Mouse (Mus musculus) c-Kit-positive CD71-positive TER-119-negative erythroid progenitor cells, embryonic 14.5 days (primary cell): ENCODE measurements around the gene Gm5565.
"Not testable (repeated sequence)": the region's sequence is repeated elsewhere in the genome, so short reads cannot be mapped to it uniquely, and the experiment has no call there.

Experiments used
- DNase-seq: peaks from one replicate; pipeline ENCODE4 v3.0.0-alpha.2; 2013; ENCODE audit warnings: low read depth

The Gm5565 gene

GRCm38 (mm10) chr5:146160439-146160838, at the start of gene Gm5565:
Gene Gm5565, minus strand, starts transcription at chr5:146160539.
- DNase-seq, result not testable (repeated sequence)

- DNase-seq, result no peak
Observed at GRCm38 (mm10) chr5:146205537-146205936, 45.2 kb upstream of the Gm5565 start.

- DNase-seq, result no peak
Observed at GRCm38 (mm10) chr5:146203921-146204320, 43.6 kb upstream of the Gm5565 start.

GRCm38 (mm10) chr5:146200580-146200979, 40.2 kb upstream of the Gm5565 start:
- no peak for DNase-seq

- no peak for DNase-seq
Observed at GRCm38 (mm10) chr5:146199540-146199939, 39.2 kb upstream of the Gm5565 start.

- DNase-seq, result no peak
Observed at GRCm38 (mm10) chr5:146199073-146199472, 38.7 kb upstream of the Gm5565 start.

- no peak for DNase-seq
Observed at GRCm38 (mm10) chr5:146193360-146193759, 33.0 kb upstream of the Gm5565 start.

GRCm38 (mm10) chr5:146190501-146191269, 30.3 kb upstream of the Gm5565 start:
- DNase-seq, result no peak

GRCm38 (mm10) chr5:146190093-146190492, 29.8 kb upstream of the Gm5565 start:
- DNase-seq, result no peak

GRCm38 (mm10) chr5:146188712-146189111, 28.4 kb upstream of the Gm5565 start:
- no peak for DNase-seq

GRCm38 (mm10) chr5:146188144-146188543, 27.8 kb upstream of the Gm5565 start:
- DNase-seq, result peak; percentile 10

GRCm38 (mm10) chr5:146187441-146187840, 27.1 kb upstream of the Gm5565 start:
- not testable (repeated sequence) for DNase-seq

GRCm38 (mm10) chr5:146185204-146185603, 24.9 kb upstream of the Gm5565 start, which contains the start of gene 1700001J03Rik:
Gene 1700001J03Rik, minus strand, starts transcription at chr5:146185304.
- not testable (repeated sequence) for DNase-seq

- not testable (repeated sequence) for DNase-seq
Observed at GRCm38 (mm10) chr5:146172744-146173143, 12.4 kb upstream of the Gm5565 start.

GRCm38 (mm10) chr5:146170621-146171020, 10.3 kb upstream of the Gm5565 start, which contains the start of gene Gm6309:
Gene Gm6309, minus strand, starts transcription at chr5:146170721.
- not testable (repeated sequence) for DNase-seq

- DNase-seq, result not testable (repeated sequence)
Observed at GRCm38 (mm10) chr5:146158326-146158725, 2.0 kb downstream of the Gm5565 start.

- no peak for DNase-seq
Observed at GRCm38 (mm10) chr5:146150454-146150853, 9.9 kb downstream of the Gm5565 start.

- no peak for DNase-seq
Observed at GRCm38 (mm10) chr5:146147903-146148302, 12.4 kb downstream of the Gm5565 start.
